Mouse (Mus musculus): ENCODE measurements around the gene Olfr64.

GRCm38 (mm10) chr7:103854669-103855068, 39.6 kb downstream of the Olfr64 start:
- no peak for TF ChIP-seq CTCF (IDR thresholded peaks at IDR 0.05; ENCODE audit: low read depth)
- no peak for TF ChIP-seq EP300 (IDR thresholded peaks at IDR 0.05; ENCODE audit: low read depth)
